Mouse (Mus musculus) CH12.LX (cell line): ENCODE data around the gene Kif22. TPM values are rescaled to one million over a fixed set of nuclear protein-coding genes. Genes with fewer than 3 reads are reported as not detected.

ENCODE experiments used
- DNase-seq: peaks from one replicate; pipeline ENCODE4 v3.0.0-alpha.2; 2013; ENCODE audit errors: extremely low read depth
- H3K27ac ChIP-seq: 2 replicates; pipeline ENCODE4 v1.5.1; 2012; ENCODE audit warnings: low read depth, mild to moderate bottlenecking, control low read depth, moderate library complexity; ENCODE audit not compliant: insufficient read depth
- H3K27me3 ChIP-seq: replicated peaks from 2 replicates; pipeline ENCODE3; 2012; ENCODE audit warnings: inconsistent platforms
- H3K36me3 ChIP-seq, 2 experiments: replicated peaks in 1 of 2; 2 replicates each; pipeline versions ENCODE3 to v1.6.1; 2012; ENCODE audit warnings: inconsistent platforms in 1 of 2, low read length in 1 of 2, mild to moderate bottlenecking in 1 of 2, mixed read lengths in 1 of 2, moderate library complexity in 1 of 2; ENCODE audit not compliant: control insufficient read depth in 1 of 2, insufficient read depth in 1 of 2
- H3K4me1 ChIP-seq, 2 experiments: 2 replicates each; pipeline ENCODE4 v1.6.1; 2012; ENCODE audit warnings: inconsistent platforms in 1 of 2, moderate library complexity in 1 of 2; ENCODE audit not compliant: insufficient read depth in 2 of 2, control insufficient read depth in 1 of 2
- H3K4me2 ChIP-seq: 2 replicates; pipeline ENCODE4 v1.6.1; 2012; ENCODE audit warnings: low read depth, mild to moderate bottlenecking, control low read depth; ENCODE audit not compliant: poor library complexity, insufficient read depth, severe bottlenecking
- H3K4me3 ChIP-seq, 3 experiments: fragments of 150-350 bp in 1 of 3; sonication (generic) in 1 of 3; replicated peaks in 1 of 3; 2 replicates each; pipeline versions ENCODE3 to v1.5.1; 2011 to 2012; ENCODE audit warnings: low read depth in 2 of 3, low read length in 2 of 3, mild to moderate bottlenecking in 2 of 3, moderate library complexity in 2 of 3, control low read depth in 1 of 3, improper control_type of control experiment in 1 of 3, inconsistent platforms in 1 of 3, mixed read lengths in 1 of 3; ENCODE audit not compliant: poor library complexity in 1 of 3
- H3K79me2 ChIP-seq: replicated peaks from 2 replicates; pipeline ENCODE4 v1.6.1; 2012; ENCODE audit warnings: mild to moderate bottlenecking, moderate library complexity; ENCODE audit not compliant: control insufficient read depth, poor library complexity, insufficient read depth, severe bottlenecking; ENCODE audit errors: extremely low read depth
- H3K9ac ChIP-seq: 2 replicates; pipeline ENCODE4 v1.6.1; 2012; ENCODE audit warnings: low read depth, mild to moderate bottlenecking, control low read depth, moderate library complexity; ENCODE audit not compliant: insufficient read depth
- H3K9me3 ChIP-seq: replicated peaks from 2 replicates; pipeline ENCODE3; 2012; ENCODE audit warnings: low read length, inconsistent platforms, mixed read lengths
- CHD2 ChIP-seq: IDR thresholded peaks from 2 replicates; pipeline ENCODE4 v1.6.1; 2011; ENCODE audit warnings: low read length, improper control_type of control experiment
- CTCF ChIP-seq, 2 experiments: IDR thresholded peaks in 1 of 2; conservative IDR thresholded peaks in 1 of 2; 2 replicates each; pipeline ENCODE4 v1.5.1; 2011 to 2012; ENCODE audit warnings: low read depth in 2 of 2, low read length in 2 of 2, improper control_type of control experiment in 1 of 2, inconsistent platforms in 1 of 2, mild to moderate bottlenecking in 1 of 2, moderate library complexity in 1 of 2
- ELF1 ChIP-seq: IDR thresholded peaks from 2 replicates; pipeline ENCODE4 v1.6.1; 2014; ENCODE audit warnings: low read depth, mild to moderate bottlenecking, inconsistent platforms, low read length, improper control_type of control experiment
- EP300 ChIP-seq: IDR thresholded peaks from 2 replicates; pipeline ENCODE4 v1.6.1; 2011; ENCODE audit warnings: low read length, improper control_type of control experiment
- ETS1 ChIP-seq: conservative IDR thresholded peaks from 2 replicates; pipeline ENCODE4 v1.6.1; 2012; ENCODE audit warnings: low read depth, mild to moderate bottlenecking, inconsistent platforms, low read length, improper control_type of control experiment, moderate library complexity
- GABPA ChIP-seq: IDR thresholded peaks from 2 replicates; pipeline ENCODE4 v1.6.1; 2012; ENCODE audit warnings: low read depth, low read length, improper control_type of control experiment, inconsistent platforms; ENCODE audit not compliant: insufficient replicate concordance
- JUN ChIP-seq: IDR thresholded peaks from 2 replicates; pipeline ENCODE4 v1.6.1; 2011; ENCODE audit warnings: low read depth, mild to moderate bottlenecking, low read length, improper control_type of control experiment, moderate library complexity; ENCODE audit not compliant: insufficient read depth
- JUND ChIP-seq: conservative IDR thresholded peaks from 2 replicates; pipeline ENCODE4 v1.6.1; 2011; ENCODE audit warnings: low read depth, low read length, improper control_type of control experiment
- KAT2A ChIP-seq: IDR thresholded peaks from 2 replicates; pipeline ENCODE4 v1.6.1; 2012; ENCODE audit warnings: low read length, improper control_type of control experiment, inconsistent platforms; ENCODE audit not compliant: insufficient replicate concordance
- MAX ChIP-seq: IDR thresholded peaks from 2 replicates; pipeline ENCODE4 v1.6.1; 2011; ENCODE audit warnings: low read length, improper control_type of control experiment
- NRF1 ChIP-seq: IDR thresholded peaks from 2 replicates; pipeline ENCODE4 v1.6.1; 2014; ENCODE audit warnings: low read depth, mild to moderate bottlenecking, inconsistent platforms, low read length, improper control_type of control experiment, moderate library complexity
- RAD21 ChIP-seq: IDR thresholded peaks from 2 replicates; pipeline ENCODE4 v1.6.1; 2011; ENCODE audit warnings: low read depth, mild to moderate bottlenecking, low read length, improper control_type of control experiment, moderate library complexity
- RCOR1 ChIP-seq: conservative IDR thresholded peaks from 2 replicates; pipeline ENCODE4 v1.6.1; 2012; ENCODE audit warnings: low read depth, mild to moderate bottlenecking, inconsistent platforms, low read length, improper control_type of control experiment
- SIN3A ChIP-seq: IDR thresholded peaks from 2 replicates; pipeline ENCODE4 v1.6.1; 2012; ENCODE audit warnings: low read length, improper control_type of control experiment, inconsistent platforms
- TCF12 ChIP-seq: IDR thresholded peaks from 2 replicates; pipeline ENCODE4 v1.6.1; 2014; ENCODE audit warnings: low read depth, mild to moderate bottlenecking, inconsistent platforms, low read length, improper control_type of control experiment
- UBTF ChIP-seq: IDR thresholded peaks from 2 replicates; pipeline ENCODE4 v1.6.1; 2012; ENCODE audit warnings: low read depth, mild to moderate bottlenecking, inconsistent platforms, low read length, improper control_type of control experiment, moderate library complexity
- USF2 ChIP-seq: conservative IDR thresholded peaks from 2 replicates; pipeline ENCODE4 v1.6.1; 2011; ENCODE audit warnings: low read depth, low read length, improper control_type of control experiment
- ZC3H11A ChIP-seq: IDR thresholded peaks from 2 replicates; pipeline ENCODE4 v1.6.1; 2012; ENCODE audit warnings: low read depth, mild to moderate bottlenecking, inconsistent platforms, low read length, improper control_type of control experiment
- dilution Hi-C: fragments of 300-500 bp; cut with MboI; formaldehyde crosslinking; loops from 2 replicates; pipeline ENCODE4 v1.14.3; 2020; ENCODE audit warnings: low sequenced_read_pairs; ENCODE audit not compliant: extremely low pct_unique_long_range_greater_than_20kb, extremely low pct_ligation_motif_present
- in situ Hi-C: fragments of 300-500 bp; cut with MboI; formaldehyde crosslinking; loops from 3 replicates; pipeline ENCODE4 v1.14.3; 2019; ENCODE audit warnings: low sequenced_read_pairs, low pct_ligation_motif_present, low pct_unique_long_range_greater_than_20kb, mixed read lengths
- polyA plus RNA-seq: library from polyadenylated mRNA; unstranded; fragments of >175 nt; gene quantifications from 2 replicates; pipeline ENCODE4 v1.2.1, GENCODE M21; 2012; ENCODE audit warnings: low read depth; ENCODE audit not compliant: insufficient read length
- total RNA-seq, 2 experiments: library from RNA; depleted of rRNA; stranded (reverse); fragments of 300-350 nt in 1 of 2; fragments of >200 nt in 1 of 2; gene quantifications; 2 replicates each; pipeline ENCODE4 v1.2.3; 2012 to 2014

Kif22 gene
- total and polyA plus RNA-seq, 3 experiments: 54.2 to 86.2 (median 58.1) TPM

- DNase-seq: no peak
- H3K9me3 ChIP-seq: no peaks in the 10 kb centered on the region
- no peak overlapping the region for H3K4me2 ChIP-seq
- no peak overlapping the region for H3K4me3 ChIP-seq
- no peaks in the 10 kb centered on the region for H3K27me3 ChIP-seq
- H3K27ac ChIP-seq: no peak overlapping the region
- H3K9ac ChIP-seq: no peak overlapping the region
- in situ Hi-C loops: loop anchor here (5.0 to 10.0 kb wide), 2 partner anchors 56 to 314 kb away; partner anchors contain the start of gene Coro1a
- peaks cover 24 to 70% of the 10 kb centered on the region in 2 experiments for H3K4me1 ChIP-seq
- dilution Hi-C loops: no loop called here
- peaks cover 19 to 55% of the 10 kb centered on the region in 2 experiments for H3K36me3 ChIP-seq
- TF ChIP-seq RAD21 (no peak), ZC3H11A (no peak), EP300 (no peak), USF2 (no peak), GABPA (no peak)
- TF ChIP-seq, all 38 proteins: peak for 0
- peaks cover 10% of the 10 kb centered on the region for H3K79me2 ChIP-seq
Measured at GRCm38 (mm10) chr7:127018416-127019305, 23.6 kb downstream of the Kif22 start.

- dilution Hi-C loops: no loop called here
- Histone ChIP-seq H3K79me2 (peaks cover 12% of the 10 kb centered on the region), H3K4me1 (peaks cover 23 to 70% of the 10 kb centered on the region in 2 experiments; a peak in 3 of 4 replicates), H3K9me3 (no peaks in the 10 kb centered on the region), H3K4me2 (no peak overlapping the region), H3K27me3 (no peaks in the 10 kb centered on the region), H3K36me3 (peaks cover 13 to 54% of the 10 kb centered on the region in 2 experiments), H3K9ac (peak overlapping the region; percentile 10; the same call in 1 of the 2 replicates), H3K27ac (no peak overlapping the region), H3K4me3 (no peak overlapping the region)
- TF ChIP-seq EP300 (no peak), MAX (no peak), SIN3A (no peak), USF2 (no peak), ELF1 (no peak), TCF12 (no peak), ZC3H11A (no peak), UBTF (no peak), RCOR1 (no peak), CHD2 (no peak), ETS1 (no peak), NRF1 (no peak), JUN (no peak), RAD21 (no peak), KAT2A (no peak), JUND (no peak), CTCF (conservative IDR thresholded peaks at IDR 0.05 in 1 of 2, IDR thresholded peaks at IDR 0.05 in 1 of 2; ENCODE audit: low read depth in 2 of 2, low read length in 2 of 2) (no peak)
- in situ Hi-C loops: loop anchor here (5.0 to 10.0 kb wide), 2 partner anchors 56 to 313 kb away; partner anchors contain the start of gene Coro1a
- DNase-seq: no peak
Measured at GRCm38 (mm10) chr7:127017950-127018345, 24.3 kb downstream of the Kif22 start.
